Mouse (Mus musculus) hindbrain, embryonic 14.5 days (tissue): ENCODE data around the gene Ttll5. TPM values are rescaled to one million over a fixed set of nuclear protein-coding genes. Genes with fewer than 3 reads are reported as not detected.

Experiments
- polyA plus RNA-seq: library from polyadenylated mRNA; unstranded; fragments of >200 nt; fragmentation: Nextera tagmentation; extraction: Ambion mirVana; gene quantifications from 2 replicates; pipeline ENCODE4 v1.2.1, GENCODE M21; 2014

Ttll5 gene
- polyA plus RNA-seq, 1 experiment from 2014 or later: 14.4 TPM

Other genes starting within 250 kb of the Ttll5 start
- gene Jdp2, start 225.6 kb upstream of the Ttll5 start, polyA plus RNA-seq: 0.83 and 1.3 TPM in 2 replicates
- gene Batf, start 138.0 kb upstream of the Ttll5 start, polyA plus RNA-seq: 0.81 and 1.1 TPM in 2 replicates
- gene Flvcr2, start 78.1 kb upstream of the Ttll5 start, polyA plus RNA-seq: 5.2 and 6.7 TPM in 2 replicates
- 89.0 and 101 TPM in 2 replicates for gene Erg28, start 109 bp upstream of the Ttll5 start, polyA plus RNA-seq